Mouse (Mus musculus) neutrophil, adult 83 days (primary cell): ENCODE measurements around the gene Xylb. TPM values are rescaled to one million over a fixed set of nuclear protein-coding genes. Genes with fewer than 3 reads are reported as not detected.

ENCODE experiments used
- total RNA-seq, 2 experiments: library from RNA; stranded (reverse); gene quantifications; one replicate each; pipeline ENCODE4 v1.2.4; 2023

The Xylb gene
- 1 to 10 TPM in 1 of 2 experiments, under 1 TPM in 1; 0.97 to 1.1 TPM for total RNA-seq

GRCm38 (mm10) chr9:119357331-119358057 is at the start of gene Xylb:
TSS of gene Xylb (plus strand) at chr9:119357381.

GRCm38 (mm10) chr9:119322289-119323259 is 34.6 kb upstream of the Xylb start, which contains the start of gene Oxsr1:
TSS of gene Oxsr1 (minus strand) at chr9:119322427.

GRCm38 (mm10) chr9:119339558-119340211 is 17.5 kb upstream of the Xylb start, which contains the start of gene Acaa1a:
TSS of gene Acaa1a (plus strand) at chr9:119339676.

GRCm38 (mm10) chr9:119340909-119341816 is 16.0 kb upstream of the Xylb start, which contains the start of gene Myd88:
TSS of gene Myd88 (minus strand) at chr9:119341411.

GRCm38 (mm10) chr9:119365284-119365683 is 8.1 kb downstream of the Xylb start, which contains the start of gene Slc22a14:
TSS of gene Slc22a14 (minus strand) at chr9:119365553.

GRCm38 (mm10) chr9:119401801-119402214 is 44.6 kb downstream of the Xylb start, which contains the start of gene Acvr2b:
TSS of gene Acvr2b (plus strand) at chr9:119402118.

Other genes starting within 250 kb of the Xylb start
- gene Acaa1b, start 200.3 kb upstream of the Xylb start, total RNA-seq: under 1 TPM; 0.26 to 0.88 TPM
- not detected for gene Gm47289, start 198.2 kb upstream of the Xylb start, total RNA-seq
- gene Slc22a13, start 148.3 kb upstream of the Xylb start, total RNA-seq: not detected
- 10 to 100 TPM; 24.2 to 25.8 TPM for gene Oxsr1, start 35.0 kb upstream of the Xylb start, total RNA-seq
- 10 to 100 TPM; 47.4 to 49.3 TPM for gene Acaa1a, start 17.7 kb upstream of the Xylb start, total RNA-seq
- 10 to 100 TPM; 71.1 to 86.1 TPM for gene Myd88, start 16.0 kb upstream of the Xylb start, total RNA-seq
- not detected for gene Slc22a14, start 8.2 kb downstream of the Xylb start, total RNA-seq
- gene Acvr2b, start 44.7 kb downstream of the Xylb start, total RNA-seq: 1 to 10 TPM; 1.2 to 1.6 TPM
- gene Exog, start 87.6 kb downstream of the Xylb start, total RNA-seq: 1 to 10 TPM; 3.8 to 4.0 TPM
- gene Scn5a, start 221.6 kb downstream of the Xylb start, total RNA-seq: not detected